Mouse (Mus musculus) WW6 (cell line): ENCODE results near the gene Acad12.

Experiments
- DNase-seq: peaks from one replicate; pipeline ENCODE4 v3.0.0-alpha.2; 2013; ENCODE audit warnings: low read depth, low spot score

Gene Acad12

GRCm38 (mm10) chr5:121583765-121584501, 34.8 kb downstream of the Acad12 start:
- DNase-seq = peak; percentile 57

GRCm38 (mm10) chr5:121581945-121582344, 36.8 kb downstream of the Acad12 start:
- DNase-seq = no peak

- no peak for DNase-seq
These were observed 41.7 kb downstream of the Acad12 start for GRCm38 (mm10) chr5:121576927-121577488.

- no peak for DNase-seq
These were observed 42.9 kb downstream of the Acad12 start for GRCm38 (mm10) chr5:121575867-121576266.

- no peak for DNase-seq
These were observed 44.6 kb downstream of the Acad12 start for GRCm38 (mm10) chr5:121574145-121574544.

GRCm38 (mm10) chr5:121570787-121571186, 48.0 kb downstream of the Acad12 start:
- no peak for DNase-seq

- DNase-seq = no peak
These were observed 48.8 kb downstream of the Acad12 start for GRCm38 (mm10) chr5:121569881-121570420.

GRCm38 (mm10) chr5:121566035-121566681, 52.6 kb downstream of the Acad12 start:
- no peak for DNase-seq

- DNase-seq = peak; percentile 74
These were observed 54.3 kb downstream of the Acad12 start for GRCm38 (mm10) chr5:121564468-121564895.

- DNase-seq = no peak
These were observed 56.3 kb downstream of the Acad12 start for GRCm38 (mm10) chr5:121562436-121562835.

- DNase-seq = no peak
These were observed 69.5 kb downstream of the Acad12 start for GRCm38 (mm10) chr5:121549196-121549595.

- no peak for DNase-seq
These were observed 71.7 kb downstream of the Acad12 start for GRCm38 (mm10) chr5:121547084-121547483.
